Mouse (Mus musculus): ENCODE measurements at regions not wholly inside any gene's neighbourhood (a gene's known extent, or its start where the extent isn't known, plus 50 kb on each side); places are given as distances from the start of the nearest gene placed in this dataset.

- TF ChIP-seq CTCF (conservative IDR thresholded peaks at IDR 0.05; ENCODE audit: low read length) (no peak), NANOG (IDR thresholded peaks at IDR 0.05; ENCODE audit: borderline replicate concordance, low read length) (no peak), POU5F1 (IDR thresholded peaks at IDR 0.05; ENCODE audit: borderline replicate concordance, low read length) (no peak)
These were observed 447.6 kb upstream of the Adam24 start for GRCm38 (mm10) chr8:40227262-40227661.
